Mouse (Mus musculus) heart, adult 2 months (tissue): ENCODE results near the gene Mip.

Source experiments
- CTCF ChIP-seq: fragments of 200-600 bp; IDR thresholded peaks from 2 replicates; pipeline ENCODE4 v1.8.1; 2022; ENCODE audit warnings: antibody characterized with exemption, mild to moderate bottlenecking, moderate library complexity
- POLR2A ChIP-seq: fragments of 200-500 bp; IDR thresholded peaks from 2 replicates; pipeline ENCODE4 v1.6.1; 2011; ENCODE audit warnings: mild to moderate bottlenecking, low read depth, low read length, control low read depth; ENCODE audit not compliant: insufficient read depth

DNA sequence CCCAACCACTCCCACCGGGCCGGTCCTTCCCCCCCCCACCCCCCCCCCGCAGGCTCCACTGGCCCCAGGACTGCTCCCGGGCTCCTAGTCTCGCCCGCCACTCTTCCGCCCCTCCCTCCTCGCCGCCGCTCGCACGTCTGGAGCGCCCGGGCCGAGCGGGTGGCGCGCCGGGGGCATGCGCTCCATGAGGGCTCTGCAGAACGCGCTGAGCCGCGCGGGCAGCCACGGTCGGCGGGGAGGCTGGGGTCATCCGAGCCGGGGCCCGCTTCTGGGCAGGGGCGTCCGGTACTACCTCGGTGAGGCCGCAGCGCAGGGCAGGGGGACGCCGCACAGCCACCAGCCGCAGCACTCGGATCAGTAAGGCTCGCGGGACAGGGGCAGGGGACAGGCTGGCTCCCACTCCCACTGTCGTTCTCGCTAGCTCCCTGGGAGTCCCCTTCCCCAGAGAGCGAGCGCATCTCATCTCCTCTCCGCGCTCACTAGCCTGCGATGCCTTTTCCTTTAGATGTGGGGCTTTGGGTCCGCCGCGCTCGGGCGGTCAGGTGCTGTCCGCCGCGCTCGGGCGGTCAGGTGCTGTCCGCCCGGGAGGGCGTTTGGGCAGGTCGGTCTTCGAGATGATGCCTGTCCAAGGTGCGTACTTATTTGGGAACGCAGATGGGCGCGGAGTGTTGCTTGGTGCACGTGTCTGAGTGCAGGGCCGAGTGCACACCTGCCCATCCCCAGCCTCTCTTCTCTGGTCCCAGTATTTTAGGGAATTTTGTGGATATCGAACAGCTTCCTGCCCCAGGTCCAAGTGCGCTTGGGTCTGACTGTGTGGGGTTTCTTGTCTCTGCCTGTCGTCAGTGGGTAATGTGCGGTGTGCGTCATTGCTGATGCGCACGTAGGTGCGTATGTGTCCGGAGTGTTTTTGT is 30.8 kb upstream of the Mip start:
- TF ChIP-seq POLR2A, result no peak
- no peak for TF ChIP-seq CTCF
